Mouse (Mus musculus): Measurements from ENCODE around the gene 1700088E04Rik. TPM values are rescaled to one million over a fixed set of nuclear protein-coding genes. Genes with fewer than 3 reads are reported as not detected.

Gene 1700088E04Rik
- polyA plus RNA-seq, 1 experiment = 1.6 TPM

DNA sequence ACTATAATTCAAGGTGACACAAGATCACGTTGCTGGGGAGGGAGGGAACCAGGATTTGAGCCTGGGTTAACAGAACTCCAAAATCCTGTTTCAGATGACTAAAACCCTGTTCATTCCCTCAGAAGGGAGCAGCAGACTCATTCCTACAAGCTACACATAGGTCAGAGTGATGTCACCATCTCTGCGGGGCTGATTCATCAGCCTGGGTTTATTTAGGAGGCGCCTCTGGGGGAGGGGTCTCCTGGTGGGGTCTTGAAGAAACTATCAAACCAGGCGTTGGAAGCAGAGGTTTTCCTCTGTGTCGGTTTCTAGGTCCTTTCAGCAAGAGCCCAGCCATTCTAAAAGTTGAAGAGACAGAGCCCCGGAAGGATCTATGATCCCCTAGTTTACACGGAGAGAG is 33.1 kb downstream of the 1700088E04Rik start:
- DNase-seq (ENCODE audit: low read depth, low spot score) = no peak
- WGBS = 31% methylated on average over 7 of the region's 7 CpGs

DNA sequence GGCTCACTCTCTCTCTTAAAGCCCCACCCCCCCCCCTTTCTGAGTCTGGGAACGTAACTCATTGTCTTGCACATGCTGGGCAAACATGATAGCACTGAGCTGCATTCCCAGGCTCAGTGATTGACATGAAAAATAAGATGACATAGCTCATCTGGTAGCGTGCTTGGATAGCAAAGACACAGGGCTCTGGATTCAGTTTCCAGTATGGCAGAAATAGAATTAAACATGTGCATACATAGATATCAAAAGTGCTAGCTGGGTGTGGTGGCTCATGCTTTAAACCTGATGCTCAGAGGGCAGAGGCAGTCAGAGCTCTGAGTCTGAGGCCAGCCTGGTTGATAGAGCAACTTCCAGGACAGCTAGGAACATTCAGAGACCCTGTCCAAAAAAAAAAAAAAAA is 35.2 kb downstream of the 1700088E04Rik start:
- WGBS = 72% methylated on average over 2 of the region's 2 CpGs
- DNase-seq (ENCODE audit: low read depth, low spot score) = no peak

DNA sequence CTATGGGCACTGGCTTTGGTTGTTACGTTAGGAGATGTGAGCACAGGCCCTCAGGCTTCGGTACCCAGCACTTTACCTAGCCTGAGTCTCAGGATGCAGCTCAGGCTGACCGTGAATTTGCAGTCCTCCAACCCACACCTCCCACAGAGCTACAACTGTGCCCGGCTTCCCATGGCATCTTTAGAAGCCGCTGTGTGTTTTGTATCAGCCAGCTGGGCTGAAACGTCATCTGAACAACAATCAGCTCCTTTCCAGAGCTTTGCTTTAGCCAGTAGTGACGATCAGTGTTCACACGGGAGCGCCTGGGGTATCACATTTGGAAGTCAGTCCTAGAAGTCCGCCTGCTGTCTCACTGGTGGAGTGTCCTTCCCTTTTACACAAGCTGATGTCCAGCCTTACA is 37.8 kb downstream of the 1700088E04Rik start:
- no peak for DNase-seq (ENCODE audit: low read depth, low spot score)
- WGBS = 79% methylated on average over 10 of the region's 10 CpGs

DNA sequence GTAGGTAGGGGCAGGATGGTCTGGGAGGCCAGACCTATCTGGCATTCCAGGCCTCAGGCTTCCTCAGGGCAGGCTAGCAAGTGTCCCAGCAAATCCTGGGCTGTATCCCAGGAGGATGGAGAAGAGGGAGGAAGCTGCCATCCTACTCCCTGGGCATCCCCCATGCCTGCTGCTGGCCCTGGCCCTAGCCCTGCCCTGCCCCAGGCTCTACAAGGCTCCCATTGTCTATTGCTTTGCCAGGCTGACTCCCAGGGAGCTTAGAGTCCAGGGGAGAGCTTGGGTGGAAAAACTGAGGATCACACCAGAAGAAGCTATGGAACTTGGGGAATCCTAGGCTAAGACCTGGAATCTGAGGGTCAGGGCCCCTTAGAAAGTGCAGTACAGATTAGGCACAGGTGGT is 39.5 kb downstream of the 1700088E04Rik start:
- no peak for DNase-seq (ENCODE audit: low read depth, low spot score)

DNA sequence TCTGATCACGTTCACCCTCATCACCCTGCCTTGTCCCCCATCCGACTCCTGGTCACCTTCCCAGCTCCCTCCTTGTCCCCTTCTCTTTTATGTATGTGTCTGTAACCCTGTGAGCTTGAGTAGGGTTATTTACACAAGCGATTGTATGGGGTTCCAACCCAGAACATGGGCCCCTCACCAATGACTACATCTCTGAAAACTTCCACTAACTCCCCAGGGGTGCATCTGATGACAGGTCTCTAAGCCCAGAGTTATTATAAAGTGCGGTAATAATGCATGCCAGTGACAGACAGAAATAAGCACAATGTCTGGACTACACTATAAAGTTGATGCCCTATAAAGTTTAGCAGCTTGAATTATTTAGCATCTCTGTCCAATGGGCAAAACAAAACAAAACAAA is 40.7 kb downstream of the 1700088E04Rik start:
- DNase-seq (ENCODE audit: low read depth, low spot score) = no peak
- WGBS = 75% methylated on average over 4 of the region's 4 CpGs

DNA sequence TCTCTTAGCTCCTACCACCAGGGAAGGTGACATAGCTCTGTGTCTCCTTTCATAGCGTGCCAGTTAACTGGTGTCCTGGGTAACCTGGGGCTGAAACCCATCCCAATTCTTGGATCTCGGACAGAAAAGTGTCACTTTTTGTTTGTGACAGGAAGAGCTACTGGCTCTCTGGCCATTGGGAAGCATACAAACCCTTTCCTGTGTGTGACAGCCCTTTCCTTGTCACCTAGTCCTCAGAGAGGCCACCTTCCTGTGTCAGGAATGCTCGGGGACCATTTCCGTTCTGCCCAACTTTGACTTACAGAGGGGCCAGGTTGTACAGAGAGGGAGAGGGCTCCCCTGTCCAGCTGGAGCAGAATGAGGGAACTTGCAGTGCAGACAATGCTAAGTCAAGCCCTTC is 41.6 kb downstream of the 1700088E04Rik start:
- no peak for DNase-seq (ENCODE audit: low read depth, low spot score)
- 73% methylated on average over 4 of the region's 4 CpGs for WGBS

DNA sequence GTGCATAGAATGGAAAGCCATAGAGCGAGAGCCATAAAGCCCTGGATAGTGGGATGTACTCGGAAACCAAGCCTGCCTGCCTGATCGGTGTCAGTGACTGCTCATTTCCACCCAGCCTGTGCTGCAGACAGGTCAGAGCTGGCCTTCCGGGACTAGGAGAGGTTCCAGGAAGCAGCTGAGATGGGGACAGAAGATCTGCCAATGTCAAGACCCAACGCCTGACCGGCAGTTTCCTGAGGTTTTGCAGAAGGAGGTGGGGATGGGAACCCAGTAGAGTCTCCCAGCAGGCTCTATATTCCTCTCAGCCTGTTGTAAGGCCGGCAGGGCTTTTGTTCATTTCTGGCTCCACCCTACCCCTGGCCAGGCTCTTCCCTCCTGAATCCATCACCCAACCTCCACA is 42.2 kb downstream of the 1700088E04Rik start:
- DNase-seq (ENCODE audit: low read depth, low spot score) = no peak
- WGBS = 61% methylated on average over 7 of the region's 7 CpGs

DNA sequence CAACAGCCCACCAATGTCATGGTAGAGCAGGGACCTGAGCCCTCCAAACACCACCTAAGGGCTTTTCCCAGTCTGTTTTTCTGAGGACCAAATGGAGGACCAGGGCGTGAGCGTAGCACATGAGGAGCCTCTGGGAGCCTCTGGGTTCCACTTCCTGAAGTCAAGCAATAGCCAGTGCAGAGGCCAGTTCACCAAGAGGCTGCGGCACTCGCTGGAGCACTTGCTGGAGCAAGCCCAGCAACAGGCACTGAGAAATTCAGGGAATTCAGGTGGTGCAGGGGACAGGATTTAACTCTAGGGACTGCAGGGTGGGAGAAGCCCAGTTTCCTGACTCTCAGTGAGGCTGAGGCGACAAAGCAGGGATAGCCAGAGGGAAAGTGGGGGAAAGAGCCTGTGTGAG is 42.8 kb downstream of the 1700088E04Rik start:
- DNase-seq (ENCODE audit: low read depth, low spot score) = no peak
- 72% methylated on average over 5 of the region's 5 CpGs for WGBS

DNA sequence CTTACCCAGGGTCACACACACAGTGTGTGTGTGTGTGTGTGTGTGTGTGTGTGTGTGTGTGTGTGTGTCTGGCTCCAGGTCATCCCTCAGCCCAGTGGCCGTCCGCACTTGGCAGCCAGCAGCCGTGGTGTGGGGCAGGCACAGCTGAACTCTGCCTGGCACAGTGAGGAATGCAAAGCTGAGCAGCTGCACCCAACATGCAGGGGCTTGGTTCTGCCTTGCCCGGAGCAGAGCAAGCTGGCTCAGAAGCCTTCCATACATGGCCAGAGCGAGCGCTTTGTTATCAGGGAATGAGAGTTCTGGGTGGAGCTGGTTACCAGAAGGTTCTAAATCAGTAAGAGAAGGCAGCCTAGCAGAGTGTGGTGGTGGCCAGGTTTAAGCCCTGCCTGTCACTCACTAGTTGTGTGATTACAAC is 43.4 kb downstream of the 1700088E04Rik start:
- 7% methylated on average over 6 of the region's 6 CpGs for WGBS
- DNase-seq (ENCODE audit: low read depth, low spot score) = no peak

DNA sequence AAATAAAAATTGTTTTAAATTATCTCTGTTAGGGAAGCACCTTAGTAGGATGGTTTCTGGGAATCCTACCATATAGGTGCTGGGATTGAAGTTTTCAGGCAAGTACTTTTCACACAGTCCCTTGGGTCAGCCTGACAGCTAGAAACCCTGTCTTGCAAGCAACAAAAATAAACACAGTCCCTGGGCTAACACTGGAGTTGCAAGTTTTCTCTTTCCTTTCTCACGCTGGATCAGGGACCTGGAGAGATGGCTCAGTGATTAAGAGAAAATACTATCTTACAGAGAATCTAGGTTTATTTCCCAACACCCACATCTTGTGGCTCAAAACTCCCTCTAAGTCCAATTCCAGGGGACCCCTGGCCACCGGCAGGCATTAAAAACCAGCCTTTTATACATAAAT is 43.9 kb downstream of the 1700088E04Rik start:
- 20% methylated on average over 2 of the region's 2 CpGs for WGBS
- DNase-seq (ENCODE audit: low read depth, low spot score) = no peak

DNA sequence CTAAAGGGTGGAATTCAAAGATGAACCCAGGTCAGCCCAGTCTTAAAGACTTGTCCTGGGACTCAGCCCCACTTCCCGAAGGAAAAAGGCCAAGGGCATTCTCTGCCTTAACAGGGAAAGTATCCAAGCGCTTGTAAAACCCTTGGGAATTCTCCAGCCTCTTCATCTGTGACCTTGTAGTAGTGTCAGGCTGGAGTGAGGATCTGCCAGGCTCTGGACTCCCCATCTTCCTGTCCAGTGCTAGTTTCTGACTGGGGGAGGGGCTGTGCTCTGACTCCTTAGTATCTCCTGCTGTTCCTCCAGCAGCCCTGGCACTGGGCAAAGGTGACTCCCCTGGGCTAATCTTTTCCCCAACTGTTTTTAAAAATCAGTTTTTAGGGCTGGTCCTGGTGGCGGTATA is 44.5 kb downstream of the 1700088E04Rik start:
- WGBS = 60% methylated on average over 3 of the region's 3 CpGs
- no peak for DNase-seq (ENCODE audit: low read depth, low spot score)

DNA sequence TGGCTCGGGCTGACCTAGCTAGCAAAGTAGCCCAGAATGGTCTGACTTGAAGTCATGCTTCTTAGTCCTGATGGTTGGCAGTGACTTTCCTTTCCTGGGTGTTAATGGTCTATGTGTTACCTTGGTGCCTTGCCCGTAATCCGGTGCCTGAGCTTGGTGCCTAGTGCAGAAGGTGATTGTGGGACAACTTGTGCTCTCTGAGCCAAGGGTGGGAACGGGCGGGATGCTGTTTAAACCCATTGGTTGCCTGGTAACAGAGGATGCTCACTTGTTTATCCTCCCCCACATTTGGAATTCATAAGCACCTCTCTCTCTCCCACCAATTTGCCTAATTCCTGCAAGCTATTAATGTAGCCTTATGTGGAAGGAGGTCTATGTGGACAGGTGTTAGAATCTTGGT is 45.6 kb downstream of the 1700088E04Rik start:
- 79% methylated on average over 5 of the region's 5 CpGs for WGBS
- DNase-seq (ENCODE audit: low read depth, low spot score) = no peak

DNA sequence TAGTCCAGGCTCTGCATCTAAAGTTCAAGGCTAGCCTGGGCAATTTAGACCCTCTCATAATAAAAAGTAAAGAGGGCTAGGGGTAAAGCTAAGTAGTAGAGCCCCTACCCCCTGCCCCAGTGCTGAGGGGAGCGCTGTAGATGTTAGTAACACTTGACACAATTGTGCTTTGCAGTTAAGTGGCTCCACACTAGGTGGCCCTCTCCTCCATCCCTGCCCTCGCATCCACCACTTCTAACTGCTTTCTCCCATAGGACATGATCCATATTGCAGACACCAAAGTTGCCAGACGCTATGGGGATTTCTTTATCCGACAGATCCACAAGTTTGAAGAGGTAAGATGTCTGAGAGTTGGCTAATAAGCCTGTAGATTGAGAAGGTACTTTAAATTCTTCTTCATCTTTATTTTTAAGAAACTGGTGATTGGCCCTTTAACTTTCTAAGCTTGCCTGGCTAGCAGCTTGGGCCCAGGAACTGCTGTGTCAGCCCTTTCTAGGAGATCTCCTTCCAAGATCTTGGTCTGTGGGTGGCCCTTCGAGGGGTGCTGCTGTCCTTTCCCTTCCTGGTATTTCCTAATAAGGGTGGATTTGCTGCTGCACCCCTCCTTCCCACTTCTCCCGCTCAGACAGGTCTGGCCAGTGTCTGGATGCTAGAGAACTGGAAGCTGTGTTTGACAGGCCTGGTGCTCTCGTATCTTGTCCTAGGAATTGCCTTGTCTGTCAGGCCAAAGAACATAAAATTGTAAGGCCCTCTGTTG is 47.8 kb downstream of the 1700088E04Rik start:
- DNase-seq (ENCODE audit: low read depth, low spot score) = no peak
- WGBS = 63% methylated on average over 7 of the region's 7 CpGs

DNA sequence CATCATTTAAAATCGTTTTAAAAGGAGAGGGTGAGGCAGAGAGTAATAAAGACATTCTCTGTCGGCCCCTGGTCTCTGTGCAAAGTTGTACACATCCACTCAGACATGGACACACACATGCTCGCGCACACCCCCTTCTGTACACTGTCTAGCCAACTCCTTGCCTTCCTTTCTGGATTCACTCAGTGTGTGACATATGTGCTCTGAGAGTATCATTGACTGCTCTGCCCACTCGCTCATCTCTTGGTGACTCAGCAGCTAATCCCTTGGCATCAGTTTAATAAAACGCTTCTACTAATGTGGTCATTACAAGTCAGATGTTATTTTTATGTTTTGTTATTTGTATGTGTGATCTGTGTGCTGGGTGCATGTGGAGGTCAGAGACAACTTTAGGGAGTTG is 48.8 kb downstream of the 1700088E04Rik start:
- 66% methylated on average over 6 of the region's 6 CpGs for WGBS
- no peak for DNase-seq (ENCODE audit: low read depth, low spot score)

DNA sequence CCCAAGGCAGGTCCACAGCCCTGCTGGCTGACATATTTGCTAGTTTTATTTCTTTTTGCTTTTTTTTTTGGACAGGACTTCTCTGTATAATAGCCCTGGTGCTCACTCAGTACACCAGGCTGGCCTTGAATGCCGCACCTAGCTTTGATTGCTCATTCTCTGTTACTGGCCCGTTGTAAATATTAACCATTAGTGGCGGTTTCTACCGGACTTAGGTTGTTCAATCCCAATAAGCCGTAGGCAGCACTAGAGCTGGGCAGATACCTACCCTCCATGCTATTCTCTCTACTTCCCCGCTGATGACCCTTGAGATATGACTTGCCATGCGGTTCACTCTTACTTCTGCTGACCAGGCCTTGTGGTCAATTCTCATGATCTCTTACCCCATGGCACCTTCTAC is 61.5 kb downstream of the 1700088E04Rik start:
- no peak for DNase-seq (ENCODE audit: low read depth, low spot score)
- 84% methylated on average over 7 of the region's 7 CpGs for WGBS

Other genes with a start within 250 kb of the 1700088E04Rik start
- 0.11 and 0.14 TPM in 2 replicates for gene Gm49510, start 241.6 kb downstream of the 1700088E04Rik start, polyA plus RNA-seq (2012; rRNA removed)
- gene Sh3bp1, start 241.5 kb downstream of the 1700088E04Rik start, polyA plus RNA-seq (2012; rRNA removed) = 24.7 and 35.2 TPM in 2 replicates
- gene Pdxp, start 227.3 kb downstream of the 1700088E04Rik start, polyA plus RNA-seq (2012; rRNA removed) = 3.6 and 4.0 TPM in 2 replicates
- gene Lgals1, start 214.5 kb downstream of the 1700088E04Rik start, polyA plus RNA-seq (2012; rRNA removed) = 233 and 310 TPM in 2 replicates
- 18.9 and 19.6 TPM in 2 replicates for gene Nol12, start 206.3 kb downstream of the 1700088E04Rik start, polyA plus RNA-seq (2012; rRNA removed)
- 45.2 and 70.2 TPM in 2 replicates for gene Triobp, start 193.5 kb downstream of the 1700088E04Rik start, polyA plus RNA-seq (2012; rRNA removed)
- 96.0 and 140 TPM in 2 replicates for gene H1f0, start 112.8 kb downstream of the 1700088E04Rik start, polyA plus RNA-seq (2012; rRNA removed)
- gene Galr3, start 99.4 kb downstream of the 1700088E04Rik start, polyA plus RNA-seq (2012; rRNA removed) = 0.33 and 1.0 TPM in 2 replicates
- gene Ankrd54, start 78.4 kb downstream of the 1700088E04Rik start, polyA plus RNA-seq (2012; rRNA removed) = 50.8 and 60.9 TPM in 2 replicates
- 135 and 171 TPM in 2 replicates for gene Eif3l, start 66.1 kb downstream of the 1700088E04Rik start, polyA plus RNA-seq (2012; rRNA removed)
- 9.4 and 15.0 TPM in 2 replicates for gene Micall1, start 32.4 kb downstream of the 1700088E04Rik start, polyA plus RNA-seq (2012; rRNA removed)
- 49.3 and 57.5 TPM in 2 replicates for gene Polr2f, start 244 bp downstream of the 1700088E04Rik start, polyA plus RNA-seq (2012; rRNA removed)
- 2.4 TPM in 2 replicates for gene Sox10, start 24.0 kb upstream of the 1700088E04Rik start, polyA plus RNA-seq (2012; rRNA removed)
- 36.1 and 40.1 TPM in 2 replicates for gene Pick1, start 87.9 kb upstream of the 1700088E04Rik start, polyA plus RNA-seq (2012; rRNA removed)
- gene Gm49486, start 88.1 kb upstream of the 1700088E04Rik start, polyA plus RNA-seq (2012; rRNA removed) = 0.12 TPM in 2 replicates
- 0.74 and 0.80 TPM in 2 replicates for gene Slc16a8, start 113.5 kb upstream of the 1700088E04Rik start, polyA plus RNA-seq (2012; rRNA removed)
- gene Baiap2l2, start 144.3 kb upstream of the 1700088E04Rik start, polyA plus RNA-seq (2012; rRNA removed) = 223 and 289 TPM in 2 replicates
- gene Pla2g6, start 187.1 kb upstream of the 1700088E04Rik start, polyA plus RNA-seq (2012; rRNA removed) = 16.5 and 25.9 TPM in 2 replicates
- gene Maff, start 205.4 kb upstream of the 1700088E04Rik start, polyA plus RNA-seq (2012; rRNA removed) = 5.3 and 7.7 TPM in 2 replicates